Mouse (Mus musculus): ENCODE data around the gene Hdac7. TPM values are rescaled to one million over a fixed set of nuclear protein-coding genes. Genes with fewer than 3 reads are reported as not detected.

Hdac7 gene
- total RNA-seq, 2 experiments from 2014 or later, result 11.9 to 15.0 TPM

GRCm38 (mm10) chr15:97813452-97814204 is 30.7 kb downstream of the Hdac7 start:
- DNase-seq, result no peak

GRCm38 (mm10) chr15:97812875-97813274 is 31.4 kb downstream of the Hdac7 start:
- no peak for DNase-seq

- peak; percentile 92 for DNase-seq
Observed at GRCm38 (mm10) chr15:97812126-97812525, 32.2 kb downstream of the Hdac7 start.

GRCm38 (mm10) chr15:97811307-97811706 is 33.0 kb downstream of the Hdac7 start:
- no peak for DNase-seq

GRCm38 (mm10) chr15:97810399-97810798 is 33.9 kb downstream of the Hdac7 start:
- no peak for DNase-seq

- no peak for DNase-seq
Observed at GRCm38 (mm10) chr15:97809942-97810341, 34.4 kb downstream of the Hdac7 start.

GRCm38 (mm10) chr15:97809206-97809605 is 35.1 kb downstream of the Hdac7 start:
- DNase-seq, result no peak

- DNase-seq, result no peak
Observed at GRCm38 (mm10) chr15:97808532-97808931, 35.8 kb downstream of the Hdac7 start.

GRCm38 (mm10) chr15:97807867-97808266 is 36.4 kb downstream of the Hdac7 start:
- no peak for DNase-seq

- no peak for DNase-seq
Observed at GRCm38 (mm10) chr15:97802575-97802974, 41.7 kb downstream of the Hdac7 start.

GRCm38 (mm10) chr15:97801811-97802210 is 42.5 kb downstream of the Hdac7 start:
- DNase-seq, result no peak

- no peak for DNase-seq
Observed at GRCm38 (mm10) chr15:97800853-97801252, 43.4 kb downstream of the Hdac7 start.

GRCm38 (mm10) chr15:97799446-97799845 is 44.9 kb downstream of the Hdac7 start:
- no peak for DNase-seq

- no peak for DNase-seq
Observed at GRCm38 (mm10) chr15:97798134-97798533, 46.2 kb downstream of the Hdac7 start.

- DNase-seq, result no peak
Observed at GRCm38 (mm10) chr15:97796674-97797310, 47.5 kb downstream of the Hdac7 start.

- no peak for DNase-seq
Observed at GRCm38 (mm10) chr15:97795559-97796235, 48.6 kb downstream of the Hdac7 start.

GRCm38 (mm10) chr15:97794268-97794667 is 50.0 kb downstream of the Hdac7 start:
- no peak for DNase-seq

- DNase-seq, result no peak
Observed at GRCm38 (mm10) chr15:97793386-97794153, 50.7 kb downstream of the Hdac7 start.

- no peak for DNase-seq
Observed at GRCm38 (mm10) chr15:97791126-97791700, 53.1 kb downstream of the Hdac7 start.

GRCm38 (mm10) chr15:97789761-97790505 is 54.4 kb downstream of the Hdac7 start:
- DNase-seq, result no peak

GRCm38 (mm10) chr15:97788821-97789220 is 55.5 kb downstream of the Hdac7 start:
- no peak for DNase-seq
